Mouse (Mus musculus): Measurements from ENCODE around the gene Sun1. TPM values are rescaled to one million over a fixed set of nuclear protein-coding genes. Genes with fewer than 3 reads are reported as not detected.

The Sun1 gene
- polyA plus RNA-seq, 2 experiments: 53.7 to 65.3 TPM

GRCm38 (mm10) chr5:139237436-139237835, 37.0 kb downstream of the Sun1 start:
- H3K27me3 ChIP-seq (ENCODE audit: control insufficient read depth, insufficient read depth, low read length): no peaks in the 10 kb centered on the region
- WGBS: 83% methylated on average over 4 of the region's 4 CpGs
- no peak for ATAC-seq (ENCODE audit: low FRiP score, low read depth)
- H3K4me1 ChIP-seq (ENCODE audit: control insufficient read depth, insufficient read depth, low read length): no peaks in the 10 kb centered on the region
- H3K4me3 ChIP-seq (replicated peaks; ENCODE audit: low read length): no peak overlapping the region
- H3K4me2 ChIP-seq (replicated peaks; ENCODE audit: low read depth, low read length, severe bottlenecking): no peak overlapping the region
- H3K9ac ChIP-seq (ENCODE audit: low read depth, low read length, severe bottlenecking): no peak overlapping the region
- H3K36me3 ChIP-seq (ENCODE audit: control insufficient read depth, insufficient read depth, low read length): peaks cover 96% of the 10 kb centered on the region
- H3K9me3 ChIP-seq (ENCODE audit: control insufficient read depth, low read length): no peaks in the 10 kb centered on the region
- no peak for TF ChIP-seq POLR2A (IDR thresholded peaks at IDR 0.05; ENCODE audit: borderline replicate concordance, extremely low read depth, insufficient read depth, insufficient read length)
- H3K27ac ChIP-seq (replicated peaks; ENCODE audit: low read depth, low read length): no peak overlapping the region
- DNase-seq (ENCODE audit: low spot score): no peak

GRCm38 (mm10) chr5:139241022-139241761, 40.8 kb downstream of the Sun1 start:
- Histone ChIP-seq H3K27me3 (ENCODE audit: control insufficient read depth, insufficient read depth, low read length) (no peaks in the 10 kb centered on the region), H3K27ac (replicated peaks; ENCODE audit: low read depth, low read length) (no peak overlapping the region), H3K36me3 (ENCODE audit: control insufficient read depth, insufficient read depth, low read length) (peaks cover 96% of the 10 kb centered on the region), H3K9me3 (ENCODE audit: control insufficient read depth, low read length) (no peaks in the 10 kb centered on the region), H3K4me3 (replicated peaks; ENCODE audit: low read length) (no peak overlapping the region), H3K4me2 (replicated peaks; ENCODE audit: low read depth, low read length, severe bottlenecking) (no peak overlapping the region), H3K9ac (ENCODE audit: low read depth, low read length, severe bottlenecking) (no peak overlapping the region), H3K4me1 (ENCODE audit: control insufficient read depth, insufficient read depth, low read length) (no peaks in the 10 kb centered on the region)
- no peak for TF ChIP-seq POLR2A (IDR thresholded peaks at IDR 0.05; ENCODE audit: borderline replicate concordance, extremely low read depth, insufficient read depth, insufficient read length)
- DNase-seq (ENCODE audit: low spot score) (no peak), ATAC-seq (ENCODE audit: low FRiP score, low read depth) (no peak)
- 88% methylated on average over 15 of the region's 15 CpGs for whole genome bisulfite sequencing

- ATAC-seq (ENCODE audit: low FRiP score, low read depth): no peak
- Histone ChIP-seq H3K27ac (replicated peaks; ENCODE audit: low read depth, low read length) (no peak overlapping the region), H3K27me3 (ENCODE audit: control insufficient read depth, insufficient read depth, low read length) (no peaks in the 10 kb centered on the region), H3K4me2 (replicated peaks; ENCODE audit: low read depth, low read length, severe bottlenecking) (no peak overlapping the region), H3K9ac (ENCODE audit: low read depth, low read length, severe bottlenecking) (no peak overlapping the region), H3K36me3 (ENCODE audit: control insufficient read depth, insufficient read depth, low read length) (peaks cover 95% of the 10 kb centered on the region), H3K9me3 (ENCODE audit: control insufficient read depth, low read length) (no peaks in the 10 kb centered on the region), H3K4me3 (replicated peaks; ENCODE audit: low read length) (no peak overlapping the region), H3K4me1 (ENCODE audit: control insufficient read depth, insufficient read depth, low read length) (no peaks in the 10 kb centered on the region)
- WGBS: 100% methylated on average over 1 of the region's 1 CpGs
- TF ChIP-seq POLR2A (IDR thresholded peaks at IDR 0.05; ENCODE audit: borderline replicate concordance, extremely low read depth, insufficient read depth, insufficient read length): no peak
- DNase-seq (ENCODE audit: low spot score): no peak
These were observed 42.9 kb downstream of the Sun1 start for GRCm38 (mm10) chr5:139243384-139243783.

GRCm38 (mm10) chr5:139247767-139248166, 47.3 kb downstream of the Sun1 start:
- Histone ChIP-seq H3K27me3 (ENCODE audit: control insufficient read depth, insufficient read depth, low read length) (no peaks in the 10 kb centered on the region), H3K9me3 (ENCODE audit: control insufficient read depth, low read length) (no peaks in the 10 kb centered on the region), H3K9ac (ENCODE audit: low read depth, low read length, severe bottlenecking) (no peak overlapping the region), H3K36me3 (ENCODE audit: control insufficient read depth, insufficient read depth, low read length) (peaks cover 66% of the 10 kb centered on the region), H3K4me3 (replicated peaks; ENCODE audit: low read length) (no peak overlapping the region), H3K4me1 (ENCODE audit: control insufficient read depth, insufficient read depth, low read length) (peaks cover 4% of the 10 kb centered on the region; the same call in 1 of the 2 replicates), H3K4me2 (replicated peaks; ENCODE audit: low read depth, low read length, severe bottlenecking) (no peak overlapping the region), H3K27ac (replicated peaks; ENCODE audit: low read depth, low read length) (no peak overlapping the region)
- ATAC-seq (ENCODE audit: low FRiP score, low read depth) (no peak), DNase-seq (ENCODE audit: low spot score) (no peak)
- WGBS: 90% methylated on average over 3 of the region's 3 CpGs
- TF ChIP-seq POLR2A (IDR thresholded peaks at IDR 0.05; ENCODE audit: borderline replicate concordance, extremely low read depth, insufficient read depth, insufficient read length): no peak

GRCm38 (mm10) chr5:139248846-139249245, 48.4 kb downstream of the Sun1 start:
- Histone ChIP-seq H3K4me2 (replicated peaks; ENCODE audit: low read depth, low read length, severe bottlenecking) (no peak overlapping the region), H3K27me3 (ENCODE audit: control insufficient read depth, insufficient read depth, low read length) (no peaks in the 10 kb centered on the region), H3K9me3 (ENCODE audit: control insufficient read depth, low read length) (no peaks in the 10 kb centered on the region), H3K9ac (ENCODE audit: low read depth, low read length, severe bottlenecking) (no peak overlapping the region), H3K4me1 (ENCODE audit: control insufficient read depth, insufficient read depth, low read length) (peaks cover 8% of the 10 kb centered on the region), H3K36me3 (ENCODE audit: control insufficient read depth, insufficient read depth, low read length) (peaks cover 57% of the 10 kb centered on the region), H3K27ac (replicated peaks; ENCODE audit: low read depth, low read length) (no peak overlapping the region), H3K4me3 (replicated peaks; ENCODE audit: low read length) (no peak overlapping the region)
- no peak for ATAC-seq (ENCODE audit: low FRiP score, low read depth)
- no peak for TF ChIP-seq POLR2A (IDR thresholded peaks at IDR 0.05; ENCODE audit: borderline replicate concordance, extremely low read depth, insufficient read depth, insufficient read length)
- no peak for DNase-seq (ENCODE audit: low spot score)
- WGBS: 84% methylated on average over 3 of the region's 3 CpGs
